Mouse (Mus musculus): ENCODE data around the gene Jmjd6. TPM values are rescaled to one million over a fixed set of nuclear protein-coding genes. Genes with fewer than 3 reads are reported as not detected.

Gene Jmjd6
- polyA plus RNA-seq (2017; shearing (Covaris generic)), result 100 to 1,000 TPM in 1 of 2 experiments, 10 to 100 TPM in 1; 70.3 to 108 TPM

GRCm38 (mm10) chr11:116843261-116844233, at the start of gene Jmjd6, which contains the start of gene Mettl23:
Gene Jmjd6, minus strand, starts transcription at chr11:116843449.
Gene Mettl23, plus strand, starts transcription at chr11:116843278.

GRCm38 (mm10) chr11:116852891-116853511, 9.8 kb upstream of the Jmjd6 start, which contains the start of gene Srsf2:
Gene Srsf2, minus strand, starts transcription at chr11:116853094.

GRCm38 (mm10) chr11:116852291-116852890, 9.1 kb upstream of the Jmjd6 start, which contains the start of gene Mfsd11:
Gene Mfsd11, plus strand, starts transcription at chr11:116852440.

GRCm38 (mm10) chr11:116827534-116828165, 15.6 kb downstream of the Jmjd6 start, which contains the start of gene Mxra7:
Gene Mxra7, minus strand, starts transcription at chr11:116828046.

Other genes starting within 250 kb of the Jmjd6 start
- 10 to 100 TPM; 11.4 to 23.4 TPM for gene Rhbdf2, start 216.4 kb downstream of the Jmjd6 start, polyA plus RNA-seq (2017; shearing (Covaris generic))
- under 1 TPM in 1 of 2 experiments, not detected in 1; 0.82 TPM for gene Prcd, start 189.9 kb downstream of the Jmjd6 start, polyA plus RNA-seq (2017; shearing (Covaris generic))
- under 1 TPM in 1 of 2 experiments, not detected in 1; 0.16 TPM for gene Cygb, start 189.1 kb downstream of the Jmjd6 start, polyA plus RNA-seq (2017; shearing (Covaris generic))
- 1 to 10 TPM in 1 of 2 experiments, under 1 TPM in 1; 0.48 to 3.9 TPM for gene St6galnac1, start 67.9 kb downstream of the Jmjd6 start, polyA plus RNA-seq (2017; shearing (Covaris generic))
- gene Mxra7, start 15.4 kb downstream of the Jmjd6 start, polyA plus RNA-seq (2017; shearing (Covaris generic)), result 1 to 10 TPM in 1 of 2 experiments, not detected in 1; 1.4 TPM
- 100 to 1,000 TPM; 192 to 208 TPM for gene Mettl23, start 171 bp downstream of the Jmjd6 start, polyA plus RNA-seq (2017; shearing (Covaris generic))
- 10 to 100 TPM; 24.1 to 36.4 TPM for gene Mfsd11, start 9.0 kb upstream of the Jmjd6 start, polyA plus RNA-seq (2017; shearing (Covaris generic))
- gene Srsf2, start 9.6 kb upstream of the Jmjd6 start, polyA plus RNA-seq (2017; shearing (Covaris generic)), result 100 to 1,000 TPM; 386 to 529 TPM
- under 1 TPM in 1 of 2 experiments, not detected in 1; 0.51 TPM for gene Mgat5b, start 75.4 kb upstream of the Jmjd6 start, polyA plus RNA-seq (2017; shearing (Covaris generic))

Measured in inflammation-experienced regulatory T-cells (primary cell).